Mouse (Mus musculus) mouse trophoblast stem cell (cell line): ENCODE results near the gene Cflar.

ENCODE experiments used
- in situ Hi-C, 2 experiments: fragments of 300-500 bp; cut with MseI, MboI; formaldehyde crosslinking; loops; 2 replicates in 1 of 2; 3 replicates in 1 of 2; pipeline ENCODE4 v1.15.1; 2025

The Cflar gene

DNA sequence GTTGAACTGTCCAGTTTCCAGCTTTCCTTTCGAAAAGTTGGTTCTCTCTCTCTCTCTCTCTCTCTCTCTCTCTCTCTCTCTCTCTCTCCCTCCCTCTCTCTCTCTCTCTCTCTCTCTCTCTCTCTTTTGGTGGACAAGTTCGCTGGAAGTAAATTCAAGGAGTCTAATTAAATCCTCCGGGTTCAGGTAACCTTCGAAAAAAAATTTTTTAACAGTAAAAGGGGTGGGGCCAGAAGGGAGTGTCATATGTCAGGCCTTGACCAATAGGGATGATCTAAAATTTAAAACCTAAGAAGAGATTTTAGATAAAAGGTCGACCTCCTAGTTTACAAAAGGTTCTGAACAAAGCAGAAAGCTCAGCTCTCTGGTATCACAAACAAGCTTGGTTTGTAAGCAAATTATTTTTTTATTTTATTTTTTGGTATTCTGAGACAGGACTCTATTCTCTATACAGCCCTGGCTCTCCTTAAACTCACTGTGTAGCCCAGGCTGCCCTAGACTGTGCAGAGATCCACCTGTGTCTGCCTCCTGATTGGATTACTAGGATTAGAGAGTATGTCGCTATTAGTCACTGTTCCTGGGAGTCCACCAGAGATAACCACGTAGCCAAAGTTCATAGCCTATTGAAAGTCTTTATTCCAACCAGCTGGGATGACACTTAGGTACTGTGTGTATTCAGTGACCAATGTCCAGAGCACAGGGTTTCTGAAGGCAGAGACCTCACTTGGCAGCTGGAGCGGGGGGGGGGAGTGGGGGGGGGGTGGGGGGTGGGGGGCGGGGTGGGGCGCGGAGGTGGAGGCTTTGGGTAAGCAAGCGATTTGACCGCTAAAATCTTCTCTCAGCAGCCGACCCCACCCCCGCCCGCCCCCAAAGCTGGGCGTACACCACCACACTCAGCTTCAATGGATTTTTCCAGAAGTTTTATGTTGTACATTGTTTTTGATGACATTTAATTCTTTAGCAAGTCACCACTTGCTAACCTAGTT lies 1.1 kb downstream of the Cflar start:
- in situ Hi-C loops: loop anchor here (5.0 kb wide), 1 partner anchor 60 kb away; no protein-coding TSS in a partner anchor

DNA sequence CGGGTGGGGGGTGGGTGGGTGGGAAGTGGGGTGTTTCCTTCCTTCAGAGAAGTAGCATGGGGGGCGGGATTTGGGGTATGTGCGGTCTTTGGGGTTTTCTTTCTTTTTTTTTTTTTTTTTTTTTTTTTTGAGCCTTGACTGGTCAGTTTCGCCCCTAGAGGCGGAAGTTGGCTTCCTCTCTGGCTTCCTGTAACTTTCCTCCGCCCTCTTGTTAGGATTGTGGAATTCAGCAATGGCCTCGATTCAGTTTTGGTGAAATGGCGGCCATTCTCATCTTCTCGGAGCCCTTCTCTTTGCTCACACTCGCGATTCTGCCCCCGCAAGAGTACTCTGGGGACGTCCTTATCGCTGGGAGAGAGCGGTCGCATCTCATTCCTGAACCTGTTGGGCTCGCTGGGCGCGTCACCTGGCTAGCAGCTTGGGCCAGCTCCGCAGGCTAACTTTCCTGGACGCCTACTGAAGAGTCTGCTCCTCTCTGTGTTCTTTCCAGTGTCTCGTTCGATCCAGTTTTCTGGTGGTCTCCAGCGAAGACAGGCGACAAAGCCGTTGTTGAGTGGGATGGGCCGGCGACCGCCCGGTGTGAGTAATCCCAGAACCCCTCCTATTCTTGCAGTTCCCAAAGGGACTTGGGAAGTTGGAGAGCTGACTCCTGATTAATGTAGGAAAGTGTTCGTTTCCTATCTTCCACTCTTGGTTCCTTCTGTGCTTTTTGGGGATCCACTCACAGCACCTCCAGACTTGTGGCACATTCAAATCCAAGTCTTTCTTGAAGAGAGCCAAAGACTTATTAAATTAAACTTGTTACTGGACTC lies 2.0 kb downstream of the Cflar start:
- in situ Hi-C loops: loop anchor here (5.0 kb wide), 1 partner anchor 61 kb away; no protein-coding TSS in a partner anchor

GRCm38 (mm10) chr1:58713893-58714231 lies 2.6 kb downstream of the Cflar start:
- in situ Hi-C loops: loop anchor here (5.0 kb wide), 1 partner anchor 62 kb away; no protein-coding TSS in a partner anchor

DNA sequence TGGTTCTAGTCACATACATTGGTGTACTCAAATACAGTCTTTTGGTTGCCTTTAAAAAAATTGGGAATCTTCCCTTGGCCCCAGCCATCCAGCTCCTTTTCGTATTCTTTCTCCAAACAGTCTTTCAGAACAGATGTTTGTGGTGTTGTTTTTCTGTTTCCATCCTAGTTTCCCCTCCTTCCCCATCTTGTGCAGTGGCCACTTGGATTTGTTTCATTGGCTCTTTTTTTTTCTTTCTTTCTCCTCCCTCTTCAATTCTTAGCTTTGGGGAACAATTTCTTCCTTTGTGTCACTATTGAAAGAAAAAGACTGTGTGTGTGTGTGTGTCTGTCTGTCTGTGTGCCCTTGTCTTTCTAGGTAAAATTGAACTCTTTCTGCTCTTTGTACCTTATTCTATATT lies 3.1 kb downstream of the Cflar start:
- in situ Hi-C loops: loop anchor here (5.0 kb wide), 1 partner anchor 62 kb away; no protein-coding TSS in a partner anchor

- in situ Hi-C loops: no loop called here
Measured at GRCm38 (mm10) chr1:58715536-58715935, 4.2 kb downstream of the Cflar start.

- in situ Hi-C loops: no loop called here
Measured at GRCm38 (mm10) chr1:58716162-58716882, 5.0 kb downstream of the Cflar start.

- in situ Hi-C loops: no loop called here
Measured at GRCm38 (mm10) chr1:58716883-58717220, 5.5 kb downstream of the Cflar start.

- in situ Hi-C loops: no loop called here
Measured at GRCm38 (mm10) chr1:58717589-58718270, 6.4 kb downstream of the Cflar start.

- in situ Hi-C loops: no loop called here
Measured at GRCm38 (mm10) chr1:58719356-58719945, 8.1 kb downstream of the Cflar start.

GRCm38 (mm10) chr1:58720090-58720489 lies 8.8 kb downstream of the Cflar start:
- in situ Hi-C loops: no loop called here

- in situ Hi-C loops: no loop called here
Measured at GRCm38 (mm10) chr1:58720988-58721387, 9.7 kb downstream of the Cflar start.

GRCm38 (mm10) chr1:58722115-58722938 lies 11.0 kb downstream of the Cflar start:
- in situ Hi-C loops: no loop called here

DNA sequence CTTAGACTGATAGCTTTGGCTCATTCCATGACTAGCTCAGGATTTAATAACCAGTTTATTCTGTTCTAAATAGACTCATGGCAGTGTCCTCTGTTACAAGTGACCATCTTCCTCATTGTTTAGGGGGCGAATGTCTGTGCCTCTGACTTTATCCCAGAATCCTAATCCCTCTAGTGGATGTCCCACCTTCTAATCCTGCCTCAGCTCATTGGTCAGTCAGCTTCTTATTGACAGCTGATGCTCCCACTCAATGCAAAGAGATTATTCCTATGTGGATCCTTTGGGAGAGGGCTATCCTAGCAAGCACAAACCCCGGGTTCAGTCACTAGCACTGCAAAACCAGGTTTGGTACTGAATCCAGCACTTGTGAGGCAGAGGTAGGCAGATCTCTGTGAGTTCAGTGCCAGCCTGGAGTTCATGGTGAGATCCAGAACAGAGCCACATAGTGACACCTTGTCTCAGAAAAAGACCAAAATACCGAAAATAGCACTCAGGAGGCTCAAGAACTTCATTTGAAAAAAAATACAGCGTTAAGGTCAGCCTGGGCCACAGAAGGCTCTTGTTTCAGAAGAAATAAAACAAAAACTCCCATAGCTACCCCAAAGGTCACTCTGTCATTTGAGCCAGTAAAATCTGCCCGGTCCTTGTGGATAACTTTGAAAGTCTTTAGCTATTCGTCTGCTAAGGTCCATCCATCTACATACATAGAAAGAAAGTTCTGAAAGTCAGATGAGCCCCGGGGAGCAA lies 11.9 kb downstream of the Cflar start:
- in situ Hi-C loops: no loop called here

DNA sequence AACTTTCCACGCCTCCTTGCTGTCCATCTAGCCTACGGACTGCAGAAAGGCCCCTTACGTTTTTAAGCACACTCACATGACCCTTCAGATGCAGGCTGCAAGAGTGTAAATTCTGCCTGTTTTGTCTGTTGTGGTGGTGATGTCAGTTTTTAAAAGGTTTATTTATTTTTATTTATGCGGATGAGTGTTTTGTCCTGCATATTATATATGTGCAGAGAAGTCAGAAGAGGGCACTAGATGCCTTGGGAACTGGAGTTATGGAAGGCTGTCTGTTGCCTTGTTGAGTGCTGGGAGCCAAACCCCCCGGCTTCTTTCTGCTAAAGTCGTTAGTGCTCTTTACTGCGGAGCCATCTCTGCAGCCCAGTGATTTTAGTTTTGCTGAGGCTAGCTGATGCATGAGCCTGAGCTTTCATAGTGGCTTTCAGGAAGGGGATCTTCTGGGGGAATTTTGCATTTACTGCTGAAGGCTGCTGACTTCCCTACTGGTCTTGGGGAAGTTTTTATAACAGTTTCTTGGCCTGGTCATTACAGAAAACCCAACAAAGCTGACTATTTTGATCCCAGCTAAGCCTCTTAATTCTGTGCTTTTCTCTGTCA lies 12.6 kb downstream of the Cflar start:
- in situ Hi-C loops: no loop called here

DNA sequence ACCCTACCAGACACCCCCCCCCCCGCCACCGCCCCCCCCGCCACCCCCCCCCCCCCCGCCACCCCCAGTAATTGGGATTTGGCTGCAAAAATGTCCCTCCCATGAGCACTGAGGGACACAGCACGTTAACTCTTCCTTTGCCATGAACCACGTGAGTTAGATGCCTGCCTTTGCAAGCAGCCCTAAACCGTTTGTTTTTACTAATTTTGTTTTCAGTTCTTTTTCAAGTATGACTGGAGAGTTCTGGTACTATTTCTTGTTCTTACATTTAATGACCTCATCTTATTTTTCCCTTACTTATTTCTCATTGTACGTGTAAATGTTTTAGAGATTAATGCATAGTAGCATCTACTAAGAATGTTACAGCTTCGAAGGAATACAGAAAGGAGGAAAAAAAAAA lies 13.2 kb downstream of the Cflar start:
- in situ Hi-C loops: no loop called here

DNA sequence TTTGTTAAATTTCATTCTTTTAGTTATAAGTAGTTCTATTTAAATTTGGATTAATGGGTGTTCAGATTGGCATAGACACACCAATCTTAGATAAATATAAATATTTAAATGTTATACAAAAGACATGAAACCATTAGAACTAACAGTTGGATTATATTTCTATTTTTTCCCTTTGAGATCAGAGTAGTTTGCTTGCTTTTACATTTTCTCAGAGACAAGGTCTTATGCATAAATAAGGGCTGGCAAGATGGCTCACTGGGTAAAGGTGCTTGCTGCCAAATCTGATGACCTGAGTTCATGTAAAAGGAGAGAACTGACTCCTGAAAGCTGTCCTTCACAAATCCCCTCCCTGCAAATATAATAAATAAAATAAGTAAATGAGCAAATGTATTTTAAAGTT lies 13.8 kb downstream of the Cflar start:
- in situ Hi-C loops: no loop called here

DNA sequence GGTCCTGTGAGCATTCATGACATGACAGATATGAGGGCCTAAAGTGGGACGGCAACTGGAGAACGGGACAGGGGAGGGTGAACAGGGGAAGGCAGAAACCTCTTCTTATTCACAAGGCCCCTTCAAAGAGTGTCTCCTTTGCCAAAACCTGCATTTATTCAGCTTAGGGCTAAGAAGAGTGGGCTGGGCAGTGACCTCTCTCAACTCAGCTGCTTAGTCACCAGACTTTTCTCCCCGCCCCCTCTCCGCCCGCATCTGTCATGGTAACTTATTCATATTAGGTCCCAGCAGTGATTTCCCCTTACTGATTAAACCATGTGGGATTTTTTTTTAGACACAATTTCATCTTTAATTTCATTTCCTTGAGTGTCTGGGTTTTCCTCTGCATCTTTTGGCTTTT lies 14.5 kb downstream of the Cflar start:
- in situ Hi-C loops: no loop called here

DNA sequence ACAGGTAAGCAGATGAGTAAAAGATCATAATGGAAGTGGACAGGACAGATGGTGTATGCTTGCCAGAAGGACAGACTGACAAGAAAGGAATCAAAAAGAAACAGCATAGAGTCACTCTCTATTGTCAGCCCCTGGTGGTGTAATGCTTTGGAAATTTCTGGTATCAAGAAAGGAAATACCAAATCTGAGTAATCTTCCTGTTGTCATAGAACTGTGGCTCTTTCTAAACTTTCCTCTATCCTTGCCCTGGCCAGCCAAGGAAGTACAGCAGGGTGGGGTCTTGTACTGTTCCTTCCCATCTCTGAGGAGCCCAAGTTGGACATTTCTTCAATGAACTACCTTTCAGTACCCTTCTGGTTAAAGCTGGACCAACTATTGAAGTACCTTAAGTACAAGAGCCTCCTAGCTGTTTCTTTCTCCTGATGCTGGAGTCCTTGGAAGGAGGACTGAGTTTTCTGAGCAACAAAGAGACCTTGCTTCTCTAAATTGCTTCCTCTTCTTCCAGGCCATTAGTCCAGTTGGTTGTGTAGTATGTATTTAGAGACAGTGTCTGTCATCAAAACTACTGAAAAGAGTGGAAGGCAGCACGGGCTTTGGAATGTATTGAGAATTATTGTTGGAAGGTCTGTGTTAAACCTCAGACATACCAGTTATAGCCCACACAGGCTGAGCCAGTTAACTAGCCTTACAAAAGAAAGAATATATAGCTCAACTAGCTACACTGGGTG lies 15.9 kb downstream of the Cflar start:
- in situ Hi-C loops: no loop called here
